Mouse (Mus musculus) CD4-positive, CD25-positive, alpha-beta regulatory T cell, adult 2 months (primary cell): Measurements from ENCODE around the gene Tex35.

ENCODE experiments used
- DNase-seq: peaks from one replicate; pipeline ENCODE4 v3.0.0-alpha.2; 2012; ENCODE audit warnings: low read depth, low spot score

The Tex35 gene

GRCm38 (mm10) chr1:157108580-157108979 is at the start of gene Tex35:
Gene Tex35, minus strand, starts transcription at chr1:157108680.
- no peak for DNase-seq

GRCm38 (mm10) chr1:157153781-157154180 is 45.3 kb upstream of the Tex35 start:
- DNase-seq, result no peak

- DNase-seq, result no peak
Measured at GRCm38 (mm10) chr1:157150107-157150506, 41.6 kb upstream of the Tex35 start.

- no peak for DNase-seq
Measured at GRCm38 (mm10) chr1:157144621-157145020, 36.1 kb upstream of the Tex35 start.

GRCm38 (mm10) chr1:157143326-157143932 is 34.9 kb upstream of the Tex35 start:
- DNase-seq, result no peak

GRCm38 (mm10) chr1:157141014-157141413 is 32.5 kb upstream of the Tex35 start:
- no peak for DNase-seq

- DNase-seq, result no peak
Measured at GRCm38 (mm10) chr1:157137854-157138241, 29.4 kb upstream of the Tex35 start.

GRCm38 (mm10) chr1:157137132-157137853 is 28.8 kb upstream of the Tex35 start:
- no peak for DNase-seq

GRCm38 (mm10) chr1:157128219-157128618 is 19.7 kb upstream of the Tex35 start:
- DNase-seq, result no peak

GRCm38 (mm10) chr1:157123836-157124235 is 15.4 kb upstream of the Tex35 start:
- DNase-seq, result no peak

GRCm38 (mm10) chr1:157119168-157119567 is 10.7 kb upstream of the Tex35 start:
- DNase-seq, result no peak

GRCm38 (mm10) chr1:157117440-157117839 is 9.0 kb upstream of the Tex35 start:
- no peak for DNase-seq

- DNase-seq, result no peak
Measured at GRCm38 (mm10) chr1:157114492-157114891, 6.0 kb upstream of the Tex35 start.

GRCm38 (mm10) chr1:157110287-157110835 is 1.9 kb upstream of the Tex35 start:
- peak; percentile 41 for DNase-seq

GRCm38 (mm10) chr1:157101122-157101865 is 7.2 kb downstream of the Tex35 start:
- peak; percentile 51 for DNase-seq

GRCm38 (mm10) chr1:157095534-157095933 is 12.9 kb downstream of the Tex35 start:
- no peak for DNase-seq

- DNase-seq, result no peak
Measured at GRCm38 (mm10) chr1:157092622-157093021, 15.9 kb downstream of the Tex35 start.

GRCm38 (mm10) chr1:157092140-157092539 is 16.3 kb downstream of the Tex35 start:
- peak; percentile 31 for DNase-seq

- DNase-seq, result no peak
Measured at GRCm38 (mm10) chr1:157090835-157091234, 17.6 kb downstream of the Tex35 start.

- DNase-seq, result peak; percentile 76
Measured at GRCm38 (mm10) chr1:157086097-157086994, 22.1 kb downstream of the Tex35 start.

- DNase-seq, result no peak
Measured at GRCm38 (mm10) chr1:157082931-157083330, 25.5 kb downstream of the Tex35 start.
